Mouse (Mus musculus): ENCODE results near the gene 4921524J17Rik.

- TF ChIP-seq CTCF (IDR thresholded peaks at IDR 0.05; ENCODE audit: low read depth, low read length) = no peak
- TF ChIP-seq POLR2A (IDR thresholded peaks at IDR 0.05; ENCODE audit: borderline replicate concordance, low read depth, low read length) = no peak
Measured at GRCm38 (mm10) chr8:85372465-85372839, 60.2 kb downstream of the 4921524J17Rik start.
